Mouse (Mus musculus) limb, embryonic 15.5 days (tissue): ENCODE measurements around the gene Htr2a. TPM values are rescaled to one million over a fixed set of nuclear protein-coding genes. Genes with fewer than 3 reads are reported as not detected.

Experiments used
- ATAC-seq: fragments of 200-750 bp; cut with Nextera tagmentation; 2 replicates; pipeline ENCODE4 v1.8.0; 2017; ENCODE audit warnings: low read depth, moderate TSS enrichment; ENCODE audit not compliant: insufficient number of reproducible peaks, low FRiP score, low TSS enrichment
- H3K27ac ChIP-seq: fragments of 300-500 bp; sonication (generic); 2 replicates; pipeline ENCODE4 v1.5.1; 2015; ENCODE audit warnings: moderate library complexity, mild to moderate bottlenecking, inconsistent platforms
- H3K27me3 ChIP-seq: fragments of 300-500 bp; sonication (generic); 2 replicates; pipeline ENCODE4 v1.6.1; 2015; ENCODE audit warnings: inconsistent platforms
- H3K36me3 ChIP-seq: fragments of 300-500 bp; sonication (generic); 2 replicates; pipeline ENCODE4 v1.6.1; 2015; ENCODE audit warnings: inconsistent platforms
- H3K4me1 ChIP-seq: fragments of 300-500 bp; sonication (generic); 2 replicates; pipeline ENCODE4 v1.6.1; 2015; ENCODE audit warnings: inconsistent platforms
- H3K4me2 ChIP-seq: fragments of 300-500 bp; sonication (generic); 2 replicates; pipeline ENCODE4 v1.6.1; 2015; ENCODE audit warnings: mild to moderate bottlenecking, inconsistent platforms
- H3K4me3 ChIP-seq: fragments of 300-500 bp; sonication (generic); 2 replicates; pipeline ENCODE4 v1.5.1; 2015; ENCODE audit warnings: mild to moderate bottlenecking, inconsistent platforms
- H3K9ac ChIP-seq: fragments of 300-500 bp; sonication (generic); 2 replicates; pipeline ENCODE4 v1.6.1; 2015; ENCODE audit warnings: inconsistent platforms
- H3K9me3 ChIP-seq: fragments of 300-500 bp; sonication (generic); 2 replicates; pipeline ENCODE4 v1.6.1; 2016; ENCODE audit warnings: inconsistent platforms
- WGBS: fragments of 180-500 bp; shearing (Covaris S2); methylation state at CpG from one replicate; pipeline ENCODE4 v1.1.7; 2015; 5-methylcytosine and 5-hydroxymethylcytosine counted together
- polyA plus RNA-seq: library from polyadenylated mRNA; unstranded; fragments of >200 nt; fragmentation: Nextera tagmentation; extraction: Ambion mirVana; gene quantifications from 2 replicates; pipeline ENCODE4 v1.2.1, GENCODE M21; 2015

Gene Htr2a
- polyA plus RNA-seq, 1 experiment from 2014 or later: 0.99 TPM

- no peaks in the 10 kb centered on the region for H3K9me3 ChIP-seq
- no peaks in the 10 kb centered on the region for H3K4me1 ChIP-seq
- H3K27me3 ChIP-seq: no peaks in the 10 kb centered on the region
- H3K9ac ChIP-seq: no peak overlapping the region
- no peak overlapping the region for H3K4me2 ChIP-seq
- H3K4me3 ChIP-seq: no peak overlapping the region
- ATAC-seq: no peak
- WGBS: 22% methylated on average over 6 of the region's 6 CpGs
- H3K36me3 ChIP-seq: no peaks in the 10 kb centered on the region; the same call in 1 of the 2 replicates
- H3K27ac ChIP-seq: no peak overlapping the region
Observed at GRCm38 (mm10) chr14:74703930-74704329, 63.3 kb downstream of the Htr2a start.

GRCm38 (mm10) chr14:74709054-74709453 lies 68.4 kb downstream of the Htr2a start:
- no peaks in the 10 kb centered on the region; the same call in 1 of the 2 replicates for H3K36me3 ChIP-seq
- WGBS: 26% methylated on average over 3 of the region's 3 CpGs
- no peak overlapping the region for H3K4me3 ChIP-seq
- no peaks in the 10 kb centered on the region for H3K4me1 ChIP-seq
- ATAC-seq: no peak
- no peak overlapping the region for H3K9ac ChIP-seq
- no peaks in the 10 kb centered on the region for H3K27me3 ChIP-seq
- no peak overlapping the region for H3K27ac ChIP-seq
- no peak overlapping the region for H3K4me2 ChIP-seq
- no peaks in the 10 kb centered on the region for H3K9me3 ChIP-seq

- Histone ChIP-seq H3K27ac (no peak overlapping the region), H3K4me2 (no peak overlapping the region), H3K4me3 (no peak overlapping the region), H3K27me3 (no peaks in the 10 kb centered on the region), H3K4me1 (no peaks in the 10 kb centered on the region), H3K36me3 (no peaks in the 10 kb centered on the region), H3K9me3 (no peaks in the 10 kb centered on the region), H3K9ac (no peak overlapping the region)
- no peak for ATAC-seq
- 71% methylated on average over 3 of the region's 3 CpGs for WGBS
Observed at GRCm38 (mm10) chr14:74723541-74723940, 82.9 kb downstream of the Htr2a start.

- peak overlapping the region; percentile 64 for H3K4me2 ChIP-seq
- 0 out of 2 replicates have a peak overlapping the region, but pooled peaks have one; percentile 21 for H3K9ac ChIP-seq
- H3K27ac ChIP-seq: peak overlapping the region; percentile 44; the same call in 1 of the 2 replicates
- WGBS: 27% methylated on average over 9 of the region's 9 CpGs
- H3K9me3 ChIP-seq: no peaks in the 10 kb centered on the region
- H3K27me3 ChIP-seq: no peaks in the 10 kb centered on the region
- peaks cover 4% of the 10 kb centered on the region for H3K36me3 ChIP-seq
- peaks cover 7% of the 10 kb centered on the region; the same call in 1 of the 2 replicates for H3K4me1 ChIP-seq
- H3K4me3 ChIP-seq: peak overlapping the region; percentile 83
- peak; percentile 45 for ATAC-seq
Observed at GRCm38 (mm10) chr14:74731221-74732078, 90.8 kb downstream of the Htr2a start.

GRCm38 (mm10) chr14:74732079-74732783 lies 91.6 kb downstream of the Htr2a start, which contains the start of gene Esd:
Gene Esd, plus strand, starts transcription at chr14:74732297.
- Histone ChIP-seq H3K36me3 (peaks cover 11% of the 10 kb centered on the region), H3K4me3 (peak within 1 kb of the TSS; percentile 83), H3K9ac (peak within 1 kb of the TSS; percentile 74), H3K27ac (peak within 1 kb of the TSS; percentile 85), H3K4me1 (peaks cover 7% of the 10 kb centered on the region; the same call in 1 of the 2 replicates), H3K4me2 (peak within 1 kb of the TSS; percentile 64), H3K9me3 (no peaks in the 10 kb centered on the region), H3K27me3 (no peaks in the 10 kb centered on the region)
- WGBS: under 1% methylated on average over 53 of the region's 53 CpGs
- peak; percentile 97 for ATAC-seq

- Histone ChIP-seq H3K27me3 (no peaks in the 10 kb centered on the region), H3K4me2 (peak overlapping the region; percentile 64), H3K9me3 (no peaks in the 10 kb centered on the region), H3K4me1 (peaks cover 7% of the 10 kb centered on the region; the same call in 1 of the 2 replicates), H3K9ac (no peak overlapping the region), H3K27ac (no peak overlapping the region), H3K36me3 (peaks cover 21% of the 10 kb centered on the region), H3K4me3 (peak overlapping the region; percentile 83; the same call in 1 of the 2 replicates)
- 75% methylated on average over 2 of the region's 2 CpGs for WGBS
- ATAC-seq: no peak
Observed at GRCm38 (mm10) chr14:74733397-74733796, 92.8 kb downstream of the Htr2a start.

- Histone ChIP-seq H3K4me1 (peaks cover 7% of the 10 kb centered on the region; the same call in 1 of the 2 replicates), H3K27me3 (no peaks in the 10 kb centered on the region), H3K9ac (no peak overlapping the region), H3K4me3 (no peak overlapping the region), H3K36me3 (peaks cover 40% of the 10 kb centered on the region), H3K9me3 (no peaks in the 10 kb centered on the region), H3K4me2 (no peak overlapping the region), H3K27ac (no peak overlapping the region)
- ATAC-seq: no peak
- WGBS: 73% methylated on average over 6 of the region's 6 CpGs
Observed at GRCm38 (mm10) chr14:74735471-74735870, 94.8 kb downstream of the Htr2a start.

- Histone ChIP-seq H3K9ac (no peak overlapping the region), H3K4me2 (no peak overlapping the region), H3K27me3 (no peaks in the 10 kb centered on the region), H3K27ac (no peak overlapping the region), H3K4me1 (peaks cover 7% of the 10 kb centered on the region; the same call in 1 of the 2 replicates), H3K9me3 (no peaks in the 10 kb centered on the region), H3K4me3 (no peak overlapping the region), H3K36me3 (peaks cover 54% of the 10 kb centered on the region)
- ATAC-seq: no peak
- 96% methylated on average over 6 of the region's 6 CpGs for WGBS
Observed at GRCm38 (mm10) chr14:74736850-74737249, 96.2 kb downstream of the Htr2a start.

Other genes starting within 250 kb of the Htr2a start
- 264 and 274 TPM in 2 replicates for gene Esd, start 91.5 kb downstream of the Htr2a start, polyA plus RNA-seq